Mouse (Mus musculus) kidney, adult 2 months (tissue): ENCODE measurements around the gene Pck2. TPM values are rescaled to one million over a fixed set of nuclear protein-coding genes. Genes with fewer than 3 reads are reported as not detected.

Experiments used
- DNase-seq: peaks from one replicate; pipeline ENCODE4 v3.0.0; 2021
- H3K27ac ChIP-seq: fragments of 200-500 bp; 2 replicates; pipeline ENCODE4 v1.5.1; 2012; ENCODE audit warnings: low read depth, low read length, control low read depth, inconsistent platforms; ENCODE audit not compliant: insufficient read depth
- H3K27me3 ChIP-seq: fragments of 200-500 bp; replicated peaks from 2 replicates; pipeline ENCODE4 v1.6.1; 2012; ENCODE audit warnings: mild to moderate bottlenecking, moderate library complexity, low read length, inconsistent platforms; ENCODE audit not compliant: control insufficient read depth, insufficient read depth
- H3K36me3 ChIP-seq: fragments of 200-500 bp; 2 replicates; pipeline ENCODE4 v1.6.1; 2012; ENCODE audit warnings: mild to moderate bottlenecking, moderate library complexity, low read length, inconsistent platforms; ENCODE audit not compliant: control insufficient read depth, insufficient read depth
- H3K4me1 ChIP-seq: fragments of 200-500 bp; 2 replicates; pipeline ENCODE4 v1.6.1; 2011; ENCODE audit warnings: low read length; ENCODE audit not compliant: control insufficient read depth, insufficient read depth
- H3K4me3 ChIP-seq: fragments of 200-500 bp; 2 replicates; pipeline ENCODE4 v1.5.1; 2011; ENCODE audit warnings: mild to moderate bottlenecking, low read depth, low read length, control low read depth; ENCODE audit not compliant: insufficient read depth
- CTCF ChIP-seq: fragments of 200-500 bp; conservative IDR thresholded peaks from 2 replicates; pipeline ENCODE4 v1.5.1; 2011; ENCODE audit warnings: low read depth, mild to moderate bottlenecking, control low read depth, low read length, moderate library complexity, mixed read lengths; ENCODE audit not compliant: insufficient read depth, insufficient read length
- POLR2A ChIP-seq: fragments of 200-500 bp; IDR thresholded peaks from one replicate; pipeline ENCODE4 v1.6.1; 2011; ENCODE audit warnings: low read depth, low read length, control low read depth
- WGBS: fragments of 180-500 bp; shearing (Covaris S2); methylation state at CpG from one replicate; pipeline ENCODE4 v1.1.7; 2018; 5-methylcytosine and 5-hydroxymethylcytosine counted together
- polyA plus RNA-seq: library from polyadenylated mRNA; depleted of rRNA; stranded (reverse); fragments of >200 nt; gene quantifications from 2 replicates; pipeline ENCODE4 v1.2.3, GENCODE M21; 2012

The Pck2 gene
- polyA plus RNA-seq, 1 experiment: 22.9 TPM

- Histone ChIP-seq H3K27ac (peak within 1 kb of the TSS; percentile 61), H3K36me3 (no peaks in the 10 kb centered on the region), H3K27me3 (no peaks in the 10 kb centered on the region), H3K4me1 (peaks cover 7% of the 10 kb centered on the region; the same call in 1 of the 2 replicates), H3K4me3 (peak within 1 kb of the TSS; percentile 13; the same call in 1 of the 2 replicates)
- no peak for DNase-seq
- 44% methylated on average over 8 of the region's 8 CpGs for WGBS
- TF ChIP-seq CTCF (no peak), POLR2A (no peak)
Observed at GRCm38 (mm10) chr14:55575302-55575701, 35.2 kb downstream of the Pck2 start, which contains the start of gene Fitm1. Gene Fitm1, plus strand, starts transcription at chr14:55575617.

- WGBS: 32% methylated on average over 13 of the region's 13 CpGs
- peak overlapping the region; percentile 61 for H3K27ac ChIP-seq
- peak; percentile 64 for DNase-seq
- peaks cover 7% of the 10 kb centered on the region; the same call in 1 of the 2 replicates for H3K4me1 ChIP-seq
- TF ChIP-seq POLR2A (no peak), CTCF (no peak)
- peak overlapping the region; percentile 13; the same call in 1 of the 2 replicates for H3K4me3 ChIP-seq
- H3K36me3 ChIP-seq: no peaks in the 10 kb centered on the region
- no peaks in the 10 kb centered on the region for H3K27me3 ChIP-seq
Observed at GRCm38 (mm10) chr14:55575711-55576110, 35.6 kb downstream of the Pck2 start.

GRCm38 (mm10) chr14:55576376-55576775 is 36.3 kb downstream of the Pck2 start:
- peaks cover 7% of the 10 kb centered on the region; the same call in 1 of the 2 replicates for H3K4me1 ChIP-seq
- H3K27ac ChIP-seq: peak overlapping the region; percentile 1; the same call in 1 of the 2 replicates
- DNase-seq: no peak
- no peaks in the 10 kb centered on the region for H3K36me3 ChIP-seq
- H3K27me3 ChIP-seq: no peaks in the 10 kb centered on the region
- TF ChIP-seq CTCF: no peak
- WGBS: 57% methylated on average over 16 of the region's 16 CpGs
- H3K4me3 ChIP-seq: no peak overlapping the region

GRCm38 (mm10) chr14:55577871-55578667 is 38.0 kb downstream of the Pck2 start, which contains the start of gene Psme1:
Gene Psme1, plus strand, starts transcription at chr14:55578123.
- TF ChIP-seq POLR2A (peak; percentile 4), CTCF (no peak)
- peak within 1 kb of the TSS; percentile 84 for H3K27ac ChIP-seq
- WGBS: under 1% methylated on average over 31 of the region's 32 CpGs

GRCm38 (mm10) chr14:55578668-55579269 is 38.7 kb downstream of the Pck2 start:
- peak; percentile 75 for DNase-seq
- 24% methylated on average over 6 of the region's 6 CpGs for WGBS
- peaks cover 7% of the 10 kb centered on the region; the same call in 1 of the 2 replicates for H3K4me1 ChIP-seq

More at GRCm38 (mm10) chr14:55577871-55578667, 38.0 kb downstream of the Pck2 start, which contains the start of gene Psme1:
- no peaks in the 10 kb centered on the region for H3K36me3 ChIP-seq
- peak; percentile 87 for DNase-seq
- peak within 1 kb of the TSS; percentile 85 for H3K4me3 ChIP-seq
- peaks cover 7% of the 10 kb centered on the region; the same call in 1 of the 2 replicates for H3K4me1 ChIP-seq
- H3K27me3 ChIP-seq: no peaks in the 10 kb centered on the region

GRCm38 (mm10) chr14:55579511-55580496 is 39.7 kb downstream of the Pck2 start:
- no peak for DNase-seq
- TF ChIP-seq CTCF (no peak), POLR2A (no peak)
- 92% methylated on average over 23 of the region's 23 CpGs for WGBS

More at GRCm38 (mm10) chr14:55578668-55579269, 38.7 kb downstream of the Pck2 start:
- peak overlapping the region; percentile 84 for H3K27ac ChIP-seq
- TF ChIP-seq CTCF (no peak), POLR2A (no peak)
- no peaks in the 10 kb centered on the region for H3K36me3 ChIP-seq
- peak overlapping the region; percentile 85 for H3K4me3 ChIP-seq
- no peaks in the 10 kb centered on the region for H3K27me3 ChIP-seq

More at GRCm38 (mm10) chr14:55579511-55580496, 39.7 kb downstream of the Pck2 start:
- no peak overlapping the region for H3K4me3 ChIP-seq
- H3K27me3 ChIP-seq: no peaks in the 10 kb centered on the region
- no peak overlapping the region for H3K27ac ChIP-seq
- H3K36me3 ChIP-seq: no peaks in the 10 kb centered on the region
- peaks cover 13% of the 10 kb centered on the region; the same call in 1 of the 2 replicates for H3K4me1 ChIP-seq
